Mouse (Mus musculus) adrenal gland, postnatal 4 days (tissue): ENCODE measurements at regions not wholly inside any gene's neighbourhood (a gene's known extent, or its start where the extent isn't known, plus 50 kb on each side); places are given as distances from the start of the nearest gene placed in this dataset.
"Not testable (repeated sequence)": the region's sequence is repeated elsewhere in the genome, so short reads cannot be mapped to it uniquely, and the experiment has no call there.

Experiments
- DNase-seq, 2 experiments: peaks; one replicate each; pipeline ENCODE4 v3.0.0; 2021 to 2022; ENCODE audit warnings: low spot score in 2 of 2, mixed read lengths in 2 of 2

DNA sequence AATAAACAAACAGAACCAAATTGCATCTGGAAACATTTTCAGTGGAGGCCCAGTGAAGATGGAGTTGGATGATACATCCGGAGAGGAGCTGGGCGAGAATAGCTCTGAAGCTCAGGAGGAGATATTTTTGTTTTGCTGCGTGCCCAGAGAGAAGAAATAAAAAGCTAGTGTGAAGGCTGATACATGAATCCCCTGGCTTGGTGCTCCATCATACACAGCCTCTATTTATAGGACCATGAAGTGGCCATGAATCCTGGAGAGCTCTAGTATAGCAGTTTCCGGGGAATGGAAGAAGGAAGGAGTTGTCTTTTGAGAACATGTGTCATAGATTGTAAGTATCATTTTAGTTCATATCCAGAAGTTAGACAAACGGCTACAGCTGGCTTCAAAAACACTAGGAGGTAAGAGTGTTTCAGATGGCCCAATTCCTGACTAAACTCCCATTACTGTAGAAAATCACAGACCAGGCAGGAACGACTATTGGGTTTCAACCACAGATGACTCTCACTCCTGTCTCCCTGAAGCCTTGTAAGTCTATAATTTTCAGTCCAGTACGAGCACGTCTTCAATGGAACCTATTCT, 120.5 kb upstream of the Gm5148 start:
- DNase-seq = no peak

DNA sequence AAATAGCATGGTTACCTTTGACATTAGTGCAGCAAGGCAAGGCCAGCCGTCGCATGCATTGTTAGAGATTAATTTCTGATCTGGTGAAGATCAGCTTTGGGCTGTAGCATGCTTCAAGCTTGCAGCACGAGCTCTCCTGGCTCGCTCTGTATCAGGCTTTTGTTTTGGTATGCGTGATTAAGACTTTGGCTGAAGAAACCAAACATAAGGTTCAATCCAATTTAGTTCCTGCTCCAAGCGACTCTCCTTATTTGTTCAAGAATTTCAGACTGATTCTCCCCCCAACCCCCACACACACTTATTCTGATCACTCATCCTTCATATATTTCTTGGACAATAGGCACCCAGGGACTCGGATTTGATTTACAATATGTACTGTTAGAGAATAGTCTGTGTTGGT, 118.0 kb upstream of the Gm5148 start:
- DNase-seq = no peak

GRCm38 (mm10) chr3:37838896-37839295, 114.6 kb upstream of the Gm5148 start:
- DNase-seq = no peak

GRCm38 (mm10) chr3:37836749-37837148, 112.5 kb upstream of the Gm5148 start:
- DNase-seq = no peak

DNA sequence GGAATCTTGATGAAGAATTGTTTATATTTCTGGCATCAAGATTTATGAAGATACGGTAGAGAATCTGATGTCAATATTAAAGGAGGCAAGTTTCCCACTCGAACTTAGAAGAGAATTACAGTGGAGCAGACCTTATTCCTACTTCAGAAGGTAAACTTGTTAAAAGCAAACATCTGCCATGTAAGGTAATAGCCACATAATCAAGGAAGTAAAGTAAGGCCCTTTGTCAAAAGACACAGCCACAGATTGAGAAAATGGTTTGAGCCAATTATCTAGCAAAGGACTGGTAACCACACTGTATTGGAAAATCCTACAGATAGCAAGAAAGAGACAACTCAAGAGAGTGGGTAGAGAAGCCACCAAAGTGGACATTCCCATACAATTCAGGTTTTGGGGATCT, 111.4 kb upstream of the Gm5148 start:
- DNase-seq = no peak

- no peak for DNase-seq
Observed at GRCm38 (mm10) chr3:37835135-37835534, 110.8 kb upstream of the Gm5148 start.

- no peak for DNase-seq
Observed at GRCm38 (mm10) chr3:37834626-37835025, 110.3 kb upstream of the Gm5148 start.

GRCm38 (mm10) chr3:37833387-37833786, 109.1 kb upstream of the Gm5148 start:
- no peak for DNase-seq

DNA sequence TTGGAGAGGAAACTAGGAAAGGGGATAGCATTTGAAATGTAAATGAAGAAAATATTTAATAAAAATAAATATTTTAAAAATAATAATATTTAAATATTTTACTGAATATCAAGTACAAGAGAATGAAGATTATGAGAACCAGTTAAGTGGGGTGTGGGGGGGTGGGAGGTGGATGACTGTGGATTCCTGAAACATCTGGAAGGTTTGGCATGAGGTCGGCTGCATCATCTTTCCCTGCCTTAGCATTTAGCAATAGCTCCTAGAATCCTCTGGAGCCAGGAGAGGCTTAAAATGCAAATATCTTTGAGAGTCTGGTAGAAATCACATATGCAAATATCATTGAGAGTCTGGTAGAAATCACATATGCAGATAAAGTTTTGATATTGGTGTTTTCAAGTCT, 103.3 kb upstream of the Gm5148 start:
- DNase-seq = no peak

- DNase-seq = no peak
Observed at GRCm38 (mm10) chr3:37825602-37826001, 101.3 kb upstream of the Gm5148 start.

DNA sequence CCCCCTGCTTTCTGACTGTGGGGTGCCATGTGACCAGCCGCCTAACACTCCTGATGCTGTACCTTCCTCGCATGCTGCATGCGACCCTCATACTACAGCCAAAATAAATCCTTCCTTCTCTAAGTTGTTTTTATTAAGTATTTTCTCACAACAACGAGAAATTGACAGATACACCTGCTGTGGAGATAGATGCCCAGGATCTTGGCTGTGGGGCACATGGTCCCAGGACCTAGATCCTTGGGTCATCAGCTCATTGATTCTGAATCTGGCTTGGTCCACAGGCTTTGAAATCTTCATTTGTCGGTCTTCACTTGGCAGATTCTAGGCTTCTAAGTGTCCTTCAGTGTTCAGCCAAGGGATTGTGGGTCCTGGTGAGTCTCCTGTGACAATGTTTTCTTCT, 100.4 kb upstream of the Gm5148 start:
- DNase-seq = no peak

- no peak for DNase-seq
Observed at GRCm38 (mm10) chr3:37819503-37819902, 95.2 kb upstream of the Gm5148 start.

DNA sequence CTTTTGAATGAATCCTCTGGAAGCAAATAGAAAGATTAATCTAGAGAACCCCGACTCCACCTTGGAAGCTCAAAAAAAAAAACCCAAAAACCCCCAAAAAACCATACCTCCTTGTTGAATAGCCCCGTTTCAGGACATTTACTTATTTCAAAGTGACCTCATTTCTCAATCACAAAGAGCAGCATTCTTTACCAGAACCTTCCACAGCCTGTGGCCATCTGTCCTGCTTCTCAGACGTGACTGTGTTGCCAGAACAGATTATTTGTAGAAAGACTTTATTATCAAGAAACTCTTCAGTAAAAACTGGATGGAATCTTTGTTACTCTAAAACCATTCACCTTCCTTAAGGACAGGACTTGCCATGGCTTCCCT, 93.1 kb upstream of the Gm5148 start:
- DNase-seq = no peak

GRCm38 (mm10) chr3:37816781-37817433, 92.6 kb upstream of the Gm5148 start:
- no peak for DNase-seq

GRCm38 (mm10) chr3:37815771-37816170, 91.5 kb upstream of the Gm5148 start:
- DNase-seq = no peak

- no peak for DNase-seq
Observed at GRCm38 (mm10) chr3:37812936-37813335, 88.6 kb upstream of the Gm5148 start.

DNA sequence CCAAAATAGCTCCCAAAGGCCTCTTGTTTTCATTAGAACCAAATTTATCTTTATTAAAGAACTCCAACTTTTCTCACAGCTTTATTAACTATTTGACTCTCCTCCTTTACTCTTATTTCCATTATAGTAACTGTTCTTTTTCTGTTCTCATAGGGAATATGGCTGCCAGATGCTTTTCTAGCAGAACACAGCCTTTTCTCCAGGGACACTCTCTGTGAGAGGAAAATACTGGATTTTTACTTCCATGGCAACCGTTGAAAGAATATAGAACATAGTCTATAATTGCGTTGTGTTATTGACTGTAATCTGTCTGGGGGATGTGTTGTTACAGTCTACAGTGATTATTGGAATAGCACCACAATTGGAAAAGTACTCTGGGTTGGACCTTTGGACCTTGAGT, 87.1 kb upstream of the Gm5148 start:
- DNase-seq = no peak

DNA sequence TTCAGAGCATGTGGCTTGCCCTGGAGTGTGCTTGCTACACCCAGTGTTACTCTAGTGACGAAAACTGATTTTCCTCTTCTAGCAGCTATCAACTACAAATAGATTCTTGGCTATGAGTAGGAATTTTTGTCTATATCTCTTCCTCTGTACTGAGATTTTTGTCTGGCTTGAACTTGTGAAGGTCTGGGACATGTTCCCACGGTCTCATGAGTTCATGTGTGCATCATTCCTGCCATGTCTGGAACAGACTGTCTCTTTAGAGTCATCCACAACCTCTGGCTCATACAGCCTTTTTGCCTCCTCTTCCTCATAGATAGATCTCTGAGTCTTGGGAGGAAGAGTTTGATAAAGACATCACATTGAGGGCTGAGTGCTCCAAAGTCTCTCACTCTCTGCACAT, 86.5 kb upstream of the Gm5148 start:
- DNase-seq = no peak

GRCm38 (mm10) chr3:37805805-37806148, 81.5 kb upstream of the Gm5148 start:
- no peak for DNase-seq

- no peak for DNase-seq
Observed at GRCm38 (mm10) chr3:37804941-37805804, 80.9 kb upstream of the Gm5148 start.

- DNase-seq = no peak
Observed at GRCm38 (mm10) chr3:37804261-37804660, 80.0 kb upstream of the Gm5148 start.

DNA sequence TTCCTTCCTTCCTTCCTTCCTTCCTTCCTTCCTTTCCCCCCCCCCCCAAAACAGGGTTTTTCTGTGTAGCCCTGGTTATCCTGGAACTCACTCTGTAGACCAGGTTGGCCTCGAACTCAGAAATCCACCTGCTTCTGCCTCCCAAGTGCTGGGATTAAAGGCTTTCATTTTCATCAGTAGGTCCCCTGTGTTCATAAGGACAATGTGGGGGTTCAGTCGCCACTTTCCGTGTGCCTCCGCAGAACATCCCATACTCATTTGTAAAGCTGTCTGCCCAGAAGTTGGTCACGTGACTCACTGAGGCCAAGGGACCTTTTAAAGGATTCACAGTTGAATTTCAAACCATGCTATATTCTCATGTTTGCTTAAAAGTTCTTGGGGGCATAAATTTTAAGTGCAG, 79.5 kb upstream of the Gm5148 start:
- not testable (repeated sequence) for DNase-seq

DNA sequence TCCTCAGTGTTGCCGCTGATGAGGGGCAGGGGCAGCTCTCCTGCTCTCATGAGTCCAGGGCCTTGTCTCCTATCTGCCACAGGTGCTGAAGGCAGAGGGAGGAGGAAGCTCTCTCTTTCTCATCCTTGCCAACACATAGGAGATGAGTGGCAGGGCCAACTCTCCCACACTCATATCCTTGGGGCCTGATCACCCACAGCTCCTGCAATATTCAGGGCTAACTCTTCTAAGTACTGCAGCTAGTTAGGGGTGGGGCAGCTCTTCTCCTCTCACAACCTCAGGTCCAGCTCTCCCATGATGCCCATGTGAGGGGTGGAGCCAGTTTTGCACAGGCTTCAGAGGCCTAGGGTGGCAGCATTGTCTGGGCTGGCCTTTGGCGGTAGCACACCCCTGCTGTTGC, 77.3 kb upstream of the Gm5148 start:
- no peak for DNase-seq
